Mouse (Mus musculus): ENCODE measurements around the gene Tex11. TPM values are rescaled to one million over a fixed set of nuclear protein-coding genes. Genes with fewer than 3 reads are reported as not detected.

Gene Tex11
- total RNA-seq, 2 experiments from 2014 or later: 0.35 to 0.53 TPM

Other genes with a start within 250 kb of the Tex11 start
- not detected for gene Slc7a3, start 26.4 kb upstream of the Tex11 start, total RNA-seq (2021)
- gene Snx12, start 162.9 kb upstream of the Tex11 start, total RNA-seq (2021): 10 to 100 TPM; 46.9 to 48.0 TPM
- gene Foxo4, start 194.9 kb upstream of the Tex11 start, total RNA-seq (2021): 10 to 100 TPM; 30.7 to 35.0 TPM
- under 1 TPM; 0.36 to 0.62 TPM for gene Gm614, start 204.3 kb upstream of the Tex11 start, total RNA-seq (2021)
- 10 to 100 TPM; 16.8 to 21.4 TPM for gene Il2rg, start 208.6 kb upstream of the Tex11 start, total RNA-seq (2021)
- gene Gm20489, start 209.4 kb upstream of the Tex11 start, total RNA-seq (2021): not detected
- 10 to 100 TPM; 26.8 to 29.4 TPM for gene Med12, start 214.4 kb upstream of the Tex11 start, total RNA-seq (2021)
- under 1 TPM; 0.77 to 0.86 TPM for gene Nlgn3, start 239.5 kb upstream of the Tex11 start, total RNA-seq (2021)

Measured in heart, postnatal 10 days (tissue).